Mouse (Mus musculus): ENCODE results near the gene Selplg. TPM values are rescaled to one million over a fixed set of nuclear protein-coding genes. Genes with fewer than 3 reads are reported as not detected.

Selplg gene
- polyA plus RNA-seq, 1 experiment: not detected

GRCm38 (mm10) chr5:113844106-113844505 lies 11.7 kb upstream of the Selplg start:
- no peak overlapping the region for H3K4me3 ChIP-seq
- peaks cover 24% of the 10 kb centered on the region for H3K36me3 ChIP-seq (ENCODE audit: control insufficient read depth, insufficient read depth)
- H3ac ChIP-seq (ENCODE audit: control insufficient read depth, insufficient read length): no peak overlapping the region
- H3K27me3 ChIP-seq (ENCODE audit: control insufficient read depth, insufficient read depth, insufficient read length): no peaks in the 10 kb centered on the region
- no peak for TF ChIP-seq MYOD1 (IDR thresholded peaks at IDR 0.05; ENCODE audit: control insufficient read depth in 1 of 3, insufficient read length in 2 of 3, low read depth in 2 of 3)
- TF ChIP-seq CEBPB (IDR thresholded peaks at IDR 0.05; ENCODE audit: insufficient read depth, poor library complexity, severe bottlenecking): no peak
- TF ChIP-seq REST (IDR thresholded peaks at IDR 0.05; ENCODE audit: insufficient read depth, insufficient read length): no peak
- TF ChIP-seq MYOG (IDR thresholded peaks at IDR 0.05; ENCODE audit: control insufficient read depth in 1 of 3, insufficient read depth in 1 of 3, insufficient read length in 2 of 3, low read depth in 2 of 3): no peak
- no peak for TF ChIP-seq USF1 (IDR thresholded peaks at IDR 0.05; ENCODE audit: low read depth)
- TF ChIP-seq POLR2AphosphoS2 (IDR thresholded peaks at IDR 0.05; ENCODE audit: insufficient read length, low read depth): no peak
- no peak for TF ChIP-seq TCF3 (IDR thresholded peaks at IDR 0.05; ENCODE audit: insufficient read length, low read depth)
- no peak for TF ChIP-seq MAX (IDR thresholded peaks at IDR 0.05; ENCODE audit: low read depth)
- no peak for TF ChIP-seq POLR2A (IDR thresholded peaks at IDR 0.05; ENCODE audit: insufficient read length, low read depth)
- no peak for TF ChIP-seq E2F4 (IDR thresholded peaks at IDR 0.05; ENCODE audit: insufficient read depth)
- H3K4me2 ChIP-seq (ENCODE audit: low read depth): no peak overlapping the region
- H3K79me2 ChIP-seq (ENCODE audit: control insufficient read depth, insufficient read depth): no peaks in the 10 kb centered on the region

- H3K4me3 ChIP-seq: no peak overlapping the region
- H3K4me2 ChIP-seq (ENCODE audit: low read depth): no peak overlapping the region
- H3K36me3 ChIP-seq (ENCODE audit: control insufficient read depth, insufficient read depth): peaks cover 24% of the 10 kb centered on the region
- H3K79me2 ChIP-seq (ENCODE audit: control insufficient read depth, insufficient read depth): no peaks in the 10 kb centered on the region
- no peaks in the 10 kb centered on the region for H3K27me3 ChIP-seq (ENCODE audit: control insufficient read depth, insufficient read depth, insufficient read length)
- TF ChIP-seq SRF (IDR thresholded peaks at IDR 0.05; ENCODE audit: control insufficient read depth, insufficient read length, low read depth): no peak
- TF ChIP-seq MYOG (IDR thresholded peaks at IDR 0.05; ENCODE audit: control insufficient read depth in 1 of 3, insufficient read depth in 1 of 3, insufficient read length in 2 of 3, low read depth in 2 of 3): no peak
- H3ac ChIP-seq (ENCODE audit: control insufficient read depth, insufficient read length): no peak overlapping the region
Observed at GRCm38 (mm10) chr5:113842906-113843305, 10.5 kb upstream of the Selplg start.

GRCm38 (mm10) chr5:113842244-113842643 lies 9.8 kb upstream of the Selplg start:
- no peaks in the 10 kb centered on the region for H3K27me3 ChIP-seq (ENCODE audit: control insufficient read depth, insufficient read depth, insufficient read length)
- no peak overlapping the region for H3K4me2 ChIP-seq (ENCODE audit: low read depth)
- H3K36me3 ChIP-seq (ENCODE audit: control insufficient read depth, insufficient read depth): peaks cover 23% of the 10 kb centered on the region
- H3K4me3 ChIP-seq: no peak overlapping the region
- no peaks in the 10 kb centered on the region for H3K79me2 ChIP-seq (ENCODE audit: control insufficient read depth, insufficient read depth)
- H3ac ChIP-seq (ENCODE audit: control insufficient read depth, insufficient read length): no peak overlapping the region
- no peak for TF ChIP-seq MYOG (IDR thresholded peaks at IDR 0.05; ENCODE audit: control insufficient read depth in 1 of 3, insufficient read depth in 1 of 3, insufficient read length in 2 of 3, low read depth in 2 of 3)
- no peak for TF ChIP-seq TCF12 (IDR thresholded peaks at IDR 0.05; ENCODE audit: insufficient read depth, poor library complexity, severe bottlenecking)
- no peak for TF ChIP-seq MAX (IDR thresholded peaks at IDR 0.05; ENCODE audit: low read depth)
- TF ChIP-seq POLR2AphosphoS2 (IDR thresholded peaks at IDR 0.05; ENCODE audit: insufficient read length, low read depth): no peak
- TF ChIP-seq REST (IDR thresholded peaks at IDR 0.05; ENCODE audit: insufficient read depth, insufficient read length): no peak
- no peak for TF ChIP-seq TCF3 (IDR thresholded peaks at IDR 0.05; ENCODE audit: insufficient read length, low read depth)
- TF ChIP-seq CEBPB (IDR thresholded peaks at IDR 0.05; ENCODE audit: insufficient read depth, poor library complexity, severe bottlenecking): no peak
- no peak for TF ChIP-seq MYOD1 (IDR thresholded peaks at IDR 0.05; ENCODE audit: control insufficient read depth in 1 of 3, insufficient read length in 2 of 3, low read depth in 2 of 3)
- no peak for TF ChIP-seq USF1 (IDR thresholded peaks at IDR 0.05; ENCODE audit: low read depth)
- TF ChIP-seq SRF (IDR thresholded peaks at IDR 0.05; ENCODE audit: control insufficient read depth, insufficient read length, low read depth): no peak
- TF ChIP-seq POLR2A (IDR thresholded peaks at IDR 0.05; ENCODE audit: insufficient read length, low read depth): no peak
- TF ChIP-seq E2F4 (IDR thresholded peaks at IDR 0.05; ENCODE audit: insufficient read depth): no peak

- peaks cover 19% of the 10 kb centered on the region for H3K36me3 ChIP-seq (ENCODE audit: control insufficient read depth, insufficient read depth)
- no peak for TF ChIP-seq E2F4 (IDR thresholded peaks at IDR 0.05; ENCODE audit: insufficient read depth)
- no peak for TF ChIP-seq POLR2AphosphoS2 (IDR thresholded peaks at IDR 0.05; ENCODE audit: insufficient read length, low read depth)
- TF ChIP-seq MAX (IDR thresholded peaks at IDR 0.05; ENCODE audit: low read depth): no peak
- TF ChIP-seq REST (IDR thresholded peaks at IDR 0.05; ENCODE audit: insufficient read depth, insufficient read length): no peak
- no peak for TF ChIP-seq CEBPB (IDR thresholded peaks at IDR 0.05; ENCODE audit: insufficient read depth, poor library complexity, severe bottlenecking)
- no peak for TF ChIP-seq TCF3 (IDR thresholded peaks at IDR 0.05; ENCODE audit: insufficient read length, low read depth)
- no peak for TF ChIP-seq POLR2A (IDR thresholded peaks at IDR 0.05; ENCODE audit: insufficient read length, low read depth)
- no peak for TF ChIP-seq TCF12 (IDR thresholded peaks at IDR 0.05; ENCODE audit: insufficient read depth, poor library complexity, severe bottlenecking)
- TF ChIP-seq USF1 (IDR thresholded peaks at IDR 0.05; ENCODE audit: low read depth): no peak
- no peak for TF ChIP-seq MYOG (IDR thresholded peaks at IDR 0.05; ENCODE audit: control insufficient read depth in 1 of 3, insufficient read depth in 1 of 3, insufficient read length in 2 of 3, low read depth in 2 of 3)
- no peak for TF ChIP-seq SRF (IDR thresholded peaks at IDR 0.05; ENCODE audit: control insufficient read depth, insufficient read length, low read depth)
- TF ChIP-seq MYOD1 (IDR thresholded peaks at IDR 0.05; ENCODE audit: control insufficient read depth in 1 of 3, insufficient read length in 2 of 3, low read depth in 2 of 3): no peak
- H3K4me2 ChIP-seq (ENCODE audit: low read depth): no peak overlapping the region
Observed at GRCm38 (mm10) chr5:113841243-113842225, 9.1 kb upstream of the Selplg start.

More at GRCm38 (mm10) chr5:113841243-113842225, 9.1 kb upstream of the Selplg start:
- Histone ChIP-seq H3ac (ENCODE audit: control insufficient read depth, insufficient read length) (no peak overlapping the region), H3K27me3 (ENCODE audit: control insufficient read depth, insufficient read depth, insufficient read length) (no peaks in the 10 kb centered on the region), H3K79me2 (ENCODE audit: control insufficient read depth, insufficient read depth) (no peaks in the 10 kb centered on the region), H3K4me3 (no peak overlapping the region)

All from myocyte (in vitro differentiated cells).